Mouse (Mus musculus): ENCODE measurements around the gene Knstrn.

DNA sequence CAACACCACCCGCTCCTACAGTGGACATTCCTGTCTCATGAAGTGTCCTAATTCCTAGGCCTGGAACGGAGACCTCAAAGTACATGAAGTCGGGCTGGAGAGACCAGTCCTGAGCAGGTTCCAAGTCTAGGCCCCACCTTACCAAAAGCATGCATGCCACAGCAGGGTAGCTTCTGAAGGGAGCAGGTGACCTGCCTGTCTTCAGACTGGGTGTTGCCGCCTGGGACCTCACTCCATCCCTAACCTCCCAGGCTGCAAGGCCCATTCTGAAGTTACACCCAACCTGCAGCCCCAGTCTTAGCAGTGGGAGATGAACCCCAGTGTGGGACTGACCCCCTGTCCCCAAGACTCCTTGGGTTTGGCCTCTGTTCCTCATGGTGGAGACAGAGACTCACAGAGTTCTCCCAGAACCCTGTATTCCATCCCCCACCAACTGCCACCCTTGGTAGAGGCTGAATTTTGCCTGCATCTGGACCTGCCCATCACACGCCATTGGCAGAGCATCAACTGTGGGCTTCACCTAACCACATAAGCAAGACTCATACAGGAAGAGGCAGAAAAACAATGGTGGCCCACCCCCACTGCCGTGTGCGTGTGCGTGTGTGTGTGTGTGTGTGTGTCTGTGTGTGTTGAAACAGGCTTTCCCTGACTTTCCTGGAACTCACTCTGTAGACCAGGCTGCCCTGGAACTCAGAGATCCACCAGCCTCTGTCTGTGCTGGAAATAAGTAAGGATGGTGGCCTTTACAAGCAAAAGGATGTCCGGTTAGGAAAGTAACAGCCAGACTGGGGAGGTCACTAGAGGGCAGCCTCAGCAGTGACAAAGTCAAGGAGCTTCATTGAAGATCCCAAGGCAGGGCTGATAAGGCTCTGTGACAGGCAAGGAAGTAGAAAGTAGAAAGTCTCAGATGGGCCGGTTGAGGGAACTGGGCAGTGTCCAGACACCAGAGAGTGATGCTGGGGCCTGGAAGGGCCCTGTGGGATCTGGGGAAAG, 47.5 kb upstream of the Knstrn start:
- TF ChIP-seq CTCF (IDR thresholded peaks at IDR 0.05; ENCODE audit: control insufficient read depth, insufficient read depth, low read length) (no peak), POLR2A (IDR thresholded peaks at IDR 0.05; ENCODE audit: borderline replicate concordance, control insufficient read depth, low read depth, low read length) (no peak)
